Mouse (Mus musculus): ENCODE data around the gene Vmn2r83. TPM values are rescaled to one million over a fixed set of nuclear protein-coding genes. Genes with fewer than 3 reads are reported as not detected.
"Not testable (repeated sequence)": the region's sequence is repeated elsewhere in the genome, so short reads cannot be mapped to it uniquely, and the experiment has no call there.

Vmn2r83 gene
- not detected in 2 replicates for polyA plus RNA-seq (2015; fragmentation: Nextera tagmentation; extraction: Ambion mirVana)

GRCm38 (mm10) chr10:79468431-79468830 lies at the start of gene Vmn2r83:
Vmn2r83 (plus strand) TSS chr10:79468731.
- Histone ChIP-seq H3K9me3 (replicated peaks) (no peaks in the 10 kb centered on the region), H3K27me3 (no peaks in the 10 kb centered on the region), H3K27ac (no peak within 1 kb of the TSS), H3K4me1 (replicated peaks) (no peaks in the 10 kb centered on the region), H3K9ac (no peak within 1 kb of the TSS), H3K4me2 (no peak within 1 kb of the TSS), H3K36me3 (no peaks in the 10 kb centered on the region), H3K4me3 (replicated peaks) (no peak within 1 kb of the TSS)
- no peak for ATAC-seq (ENCODE audit: low read depth)
- DNase-seq = no peak

- whole genome bisulfite sequencing (ENCODE audit: insufficient replicate concordance) = 72% methylated on average over 23 of the region's 23 CpGs
- H3K9me3 ChIP-seq (replicated peaks); H3K4me2 ChIP-seq; H3K4me1 ChIP-seq (replicated peaks); H3K9ac ChIP-seq; H3K4me3 ChIP-seq (replicated peaks); H3K27me3 ChIP-seq; H3K27ac ChIP-seq; ATAC-seq (ENCODE audit: low read depth); H3K36me3 ChIP-seq; DNase-seq: not testable (repeated sequence)
Measured at GRCm38 (mm10) chr10:79435141-79435820, 33.2 kb upstream of the Vmn2r83 start.

- no peaks in the 10 kb centered on the region for H3K36me3 ChIP-seq
- no peaks in the 10 kb centered on the region for H3K9me3 ChIP-seq (replicated peaks)
- H3K4me3 ChIP-seq (replicated peaks) = no peak overlapping the region
- whole genome bisulfite sequencing (ENCODE audit: insufficient replicate concordance) = 51% methylated on average over 3 of the region's 3 CpGs
- ATAC-seq (ENCODE audit: low read depth) (no peak), DNase-seq (no peak)
- H3K27ac ChIP-seq = no peak overlapping the region
- H3K4me1 ChIP-seq (replicated peaks) = no peaks in the 10 kb centered on the region
- no peak overlapping the region for H3K9ac ChIP-seq
- no peaks in the 10 kb centered on the region for H3K27me3 ChIP-seq
- no peak overlapping the region for H3K4me2 ChIP-seq
Measured at GRCm38 (mm10) chr10:79495886-79496285, 27.4 kb downstream of the Vmn2r83 start.

GRCm38 (mm10) chr10:79496701-79497288 lies 28.3 kb downstream of the Vmn2r83 start:
- DNase-seq = no peak
- Histone ChIP-seq H3K27ac (no peak overlapping the region), H3K4me3 (replicated peaks) (no peak overlapping the region), H3K4me1 (replicated peaks) (no peaks in the 10 kb centered on the region), H3K27me3 (no peaks in the 10 kb centered on the region), H3K9me3 (replicated peaks) (no peaks in the 10 kb centered on the region), H3K4me2 (no peak overlapping the region), H3K36me3 (no peaks in the 10 kb centered on the region), H3K9ac (no peak overlapping the region)
- 34% methylated on average over 2 of the region's 2 CpGs for WGBS (ENCODE audit: insufficient replicate concordance)
- ATAC-seq (ENCODE audit: low read depth) = no peak

- Histone ChIP-seq H3K4me1 (replicated peaks) (no peaks in the 10 kb centered on the region), H3K27me3 (no peaks in the 10 kb centered on the region), H3K9ac (no peak overlapping the region), H3K4me2 (no peak overlapping the region), H3K4me3 (replicated peaks) (no peak overlapping the region), H3K27ac (no peak overlapping the region), H3K36me3 (no peaks in the 10 kb centered on the region), H3K9me3 (replicated peaks) (no peaks in the 10 kb centered on the region)
- no peak for ATAC-seq (ENCODE audit: low read depth)
- WGBS (ENCODE audit: insufficient replicate concordance) = 56% methylated on average over 6 of the region's 6 CpGs
- DNase-seq = no peak
Measured at GRCm38 (mm10) chr10:79502830-79503644, 34.5 kb downstream of the Vmn2r83 start.

GRCm38 (mm10) chr10:79506709-79507108 lies 38.2 kb downstream of the Vmn2r83 start:
- WGBS (ENCODE audit: insufficient replicate concordance) = 36% methylated on average over 2 of the region's 2 CpGs
- H3K4me3 ChIP-seq (replicated peaks) = no peak overlapping the region
- no peak for ATAC-seq (ENCODE audit: low read depth)

GRCm38 (mm10) chr10:79524433-79524832 lies 55.9 kb downstream of the Vmn2r83 start:
- 65% methylated on average over 1 of the region's 1 CpGs for WGBS (ENCODE audit: insufficient replicate concordance)
- no peak overlapping the region for H3K9ac ChIP-seq
- peaks cover 17% of the 10 kb centered on the region for H3K36me3 ChIP-seq
- no peaks in the 10 kb centered on the region for H3K9me3 ChIP-seq (replicated peaks)
- no peak for DNase-seq
- no peak overlapping the region for H3K4me2 ChIP-seq
- H3K4me1 ChIP-seq (replicated peaks) = no peaks in the 10 kb centered on the region; the same call in 1 of the 2 replicates
- no peak overlapping the region for H3K27ac ChIP-seq
- no peak for ATAC-seq (ENCODE audit: low read depth)
- no peak overlapping the region for H3K4me3 ChIP-seq (replicated peaks)
- H3K27me3 ChIP-seq = no peaks in the 10 kb centered on the region

More at GRCm38 (mm10) chr10:79506709-79507108, 38.2 kb downstream of the Vmn2r83 start:
- Histone ChIP-seq H3K9me3 (replicated peaks) (no peaks in the 10 kb centered on the region), H3K9ac (no peak overlapping the region), H3K27me3 (no peaks in the 10 kb centered on the region), H3K4me2 (no peak overlapping the region), H3K4me1 (replicated peaks) (no peaks in the 10 kb centered on the region), H3K27ac (no peak overlapping the region), H3K36me3 (peaks cover 4% of the 10 kb centered on the region; the same call in 1 of the 2 replicates)
- no peak for DNase-seq

- Histone ChIP-seq H3K4me2 (no peak overlapping the region), H3K9me3 (replicated peaks) (no peaks in the 10 kb centered on the region), H3K4me3 (replicated peaks) (no peak overlapping the region), H3K9ac (no peak overlapping the region), H3K27ac (no peak overlapping the region), H3K4me1 (replicated peaks) (no peaks in the 10 kb centered on the region; the same call in 1 of the 2 replicates), H3K27me3 (no peaks in the 10 kb centered on the region), H3K36me3 (peaks cover 25% of the 10 kb centered on the region)
- no peak for ATAC-seq (ENCODE audit: low read depth)
- 76% methylated on average over 8 of the region's 8 CpGs for WGBS (ENCODE audit: insufficient replicate concordance)
- DNase-seq = no peak
Measured at GRCm38 (mm10) chr10:79525456-79526325, 57.2 kb downstream of the Vmn2r83 start.

GRCm38 (mm10) chr10:79526661-79527452 lies 58.3 kb downstream of the Vmn2r83 start:
- Histone ChIP-seq H3K4me3 (replicated peaks) (no peak overlapping the region), H3K27me3 (no peaks in the 10 kb centered on the region), H3K4me2 (no peak overlapping the region), H3K9me3 (replicated peaks) (no peaks in the 10 kb centered on the region), H3K27ac (no peak overlapping the region), H3K4me1 (replicated peaks) (peaks cover 6% of the 10 kb centered on the region; the same call in 1 of the 2 replicates), H3K36me3 (peaks cover 27% of the 10 kb centered on the region), H3K9ac (no peak overlapping the region)
- 77% methylated on average over 12 of the region's 12 CpGs for whole genome bisulfite sequencing (ENCODE audit: insufficient replicate concordance)
- ATAC-seq (ENCODE audit: low read depth) (no peak), DNase-seq (no peak)

- H3K9ac ChIP-seq = no peak overlapping the region
- peaks cover 8% of the 10 kb centered on the region for H3K4me1 ChIP-seq (replicated peaks)
- no peaks in the 10 kb centered on the region for H3K27me3 ChIP-seq
- DNase-seq (no peak), ATAC-seq (ENCODE audit: low read depth) (no peak)
- no peak overlapping the region for H3K4me2 ChIP-seq
- H3K4me3 ChIP-seq (replicated peaks) = no peak overlapping the region
- peaks cover 27% of the 10 kb centered on the region for H3K36me3 ChIP-seq
- no peaks in the 10 kb centered on the region for H3K9me3 ChIP-seq (replicated peaks)
- no peak overlapping the region for H3K27ac ChIP-seq
- WGBS (ENCODE audit: insufficient replicate concordance) = 68% methylated on average over 6 of the region's 6 CpGs
Measured at GRCm38 (mm10) chr10:79527453-79527845, 58.9 kb downstream of the Vmn2r83 start.
